Mouse (Mus musculus) spleen, postnatal 36 days (tissue): Measurements from ENCODE around the gene Nans.

Source experiments
- DNase-seq, 2 experiments: peaks; one replicate each; pipeline ENCODE4 v3.0.0; 2022; ENCODE audit warnings: low spot score in 2 of 2, mixed read lengths in 1 of 2

The Nans gene

GRCm38 (mm10) chr4:46532926-46533325 is 43.9 kb downstream of the Nans start:
- no peak for DNase-seq

GRCm38 (mm10) chr4:46533934-46534720 is 45.1 kb downstream of the Nans start:
- peak in 1 of 2 experiments; percentile 40 for DNase-seq

GRCm38 (mm10) chr4:46535094-46535830 is 46.2 kb downstream of the Nans start:
- DNase-seq = peak; percentile 73 to 76

DNA sequence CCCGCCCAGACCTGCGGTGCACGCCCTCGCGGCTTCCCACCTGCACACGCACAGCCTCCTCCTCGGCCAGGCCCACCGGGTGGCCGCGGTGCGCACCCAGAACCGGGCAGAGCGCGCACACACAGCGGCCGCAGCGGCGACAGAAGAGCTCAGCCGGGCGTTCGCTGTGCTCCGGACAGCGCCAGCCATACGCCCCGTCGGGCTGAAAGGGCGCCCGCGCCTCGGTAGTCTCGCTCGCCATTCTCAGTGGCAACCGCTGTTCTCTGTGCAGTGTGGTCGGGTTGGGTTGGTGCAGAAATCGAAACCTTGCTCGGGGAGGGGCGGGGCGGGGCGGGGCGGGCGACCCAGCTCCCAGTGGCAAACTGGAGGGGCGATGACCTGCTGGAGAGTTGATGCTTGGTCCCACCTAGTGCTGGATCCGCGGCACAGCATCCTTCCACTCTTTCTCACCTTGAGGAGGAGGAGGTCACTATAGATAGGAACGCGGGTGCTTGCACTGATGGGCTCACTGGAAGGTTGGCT is 46.9 kb downstream of the Nans start, which contains the start of gene Trim14:
Trim14 (minus strand) TSS at position 302 of the 522 bp plus-strand sequence.
- peak; percentile 63 to 64 for DNase-seq

DNA sequence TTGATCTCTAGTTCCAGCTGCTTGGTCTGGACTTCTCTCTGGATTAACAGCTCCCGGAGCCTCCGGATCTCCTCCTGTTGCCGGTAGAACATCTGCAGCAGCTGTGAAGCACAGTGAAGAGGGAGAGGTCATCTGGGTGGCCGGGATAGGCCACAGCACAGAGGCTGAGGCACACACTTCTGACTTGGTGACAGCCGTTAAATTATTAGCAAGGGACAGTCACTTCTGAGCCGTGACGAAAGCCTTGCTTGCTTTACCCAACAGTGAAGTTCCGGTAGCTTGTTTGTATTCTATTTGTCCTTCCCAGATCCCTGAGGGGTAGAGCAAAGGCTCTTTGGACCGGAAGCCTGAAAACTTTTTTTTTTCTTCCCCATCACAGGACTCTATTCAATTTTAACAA is 50.1 kb downstream of the Nans start:
- DNase-seq = no peak

DNA sequence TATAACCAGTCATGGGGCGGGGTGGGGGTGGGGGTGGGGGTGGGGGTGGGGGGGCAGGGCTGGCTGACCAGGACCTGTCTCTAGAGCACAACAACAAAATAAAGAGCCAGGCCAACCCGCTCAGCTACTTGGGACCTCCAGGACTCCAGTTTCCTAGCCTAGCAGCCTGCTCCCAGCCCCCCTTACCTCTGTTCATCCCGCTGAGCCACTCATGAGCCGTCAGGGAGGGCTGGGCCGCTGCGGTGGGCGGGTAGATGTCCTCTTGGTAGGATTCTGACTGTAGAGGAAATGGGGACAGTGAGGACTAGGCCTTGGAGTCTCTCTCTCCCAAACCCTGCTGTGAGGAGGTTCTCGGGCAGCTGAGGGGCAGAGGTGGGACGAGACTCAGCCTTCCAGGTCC is 52.7 kb downstream of the Nans start:
- no peak for DNase-seq

GRCm38 (mm10) chr4:46543366-46544050 is 54.5 kb downstream of the Nans start:
- DNase-seq = no peak

GRCm38 (mm10) chr4:46544313-46544712 is 55.3 kb downstream of the Nans start:
- peak; percentile 56 to 70 for DNase-seq

DNA sequence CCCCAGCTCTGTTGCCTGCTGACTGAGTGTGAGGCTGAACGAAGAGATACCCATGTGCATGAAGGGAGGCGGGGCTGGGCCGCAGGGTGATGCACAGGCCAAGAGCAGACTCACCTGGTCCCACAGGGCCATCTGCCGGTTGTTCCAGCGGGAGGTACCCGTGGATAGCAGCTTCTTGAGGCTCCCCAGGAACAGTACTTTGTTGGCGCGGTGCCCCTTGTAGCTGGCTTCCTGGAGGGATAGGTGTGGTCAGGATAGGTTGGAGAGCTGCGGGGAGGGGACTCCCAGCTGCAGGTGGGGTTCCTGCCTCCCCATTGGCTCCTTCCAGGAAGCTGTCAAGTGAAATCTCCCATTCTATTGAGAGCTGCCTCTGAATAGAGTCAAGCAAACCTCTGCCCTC is 56.5 kb downstream of the Nans start:
- no peak for DNase-seq

GRCm38 (mm10) chr4:46546709-46547108 is 57.7 kb downstream of the Nans start:
- peak; percentile 66 to 67 for DNase-seq

- peak; percentile 61 to 65 for DNase-seq
Measured at GRCm38 (mm10) chr4:46549979-46550378, 60.9 kb downstream of the Nans start.

DNA sequence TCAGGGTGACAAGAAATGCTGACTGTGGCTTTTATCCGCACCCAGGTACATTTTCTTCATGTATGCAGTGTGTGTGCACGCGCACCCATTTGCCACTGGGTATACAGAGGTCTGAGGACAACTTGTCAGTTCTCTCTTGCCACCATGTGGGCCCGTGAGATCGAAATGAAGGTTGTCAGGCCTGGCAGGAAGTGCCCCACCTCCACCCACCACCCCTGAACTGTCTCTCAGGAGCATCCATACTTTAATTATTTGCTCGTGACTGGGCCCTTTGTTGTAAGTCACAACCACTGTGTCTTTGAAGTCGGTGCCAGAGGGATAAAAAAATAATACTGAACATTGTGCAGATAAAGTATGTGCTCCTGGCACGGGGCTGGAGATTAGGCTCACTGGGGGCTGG is 61.4 kb downstream of the Nans start:
- DNase-seq = peak in 1 of 2 experiments; percentile 28
